Comparison of ENCODE assay signal across 13 mouse cellular contexts in the genomic region with DNA sequence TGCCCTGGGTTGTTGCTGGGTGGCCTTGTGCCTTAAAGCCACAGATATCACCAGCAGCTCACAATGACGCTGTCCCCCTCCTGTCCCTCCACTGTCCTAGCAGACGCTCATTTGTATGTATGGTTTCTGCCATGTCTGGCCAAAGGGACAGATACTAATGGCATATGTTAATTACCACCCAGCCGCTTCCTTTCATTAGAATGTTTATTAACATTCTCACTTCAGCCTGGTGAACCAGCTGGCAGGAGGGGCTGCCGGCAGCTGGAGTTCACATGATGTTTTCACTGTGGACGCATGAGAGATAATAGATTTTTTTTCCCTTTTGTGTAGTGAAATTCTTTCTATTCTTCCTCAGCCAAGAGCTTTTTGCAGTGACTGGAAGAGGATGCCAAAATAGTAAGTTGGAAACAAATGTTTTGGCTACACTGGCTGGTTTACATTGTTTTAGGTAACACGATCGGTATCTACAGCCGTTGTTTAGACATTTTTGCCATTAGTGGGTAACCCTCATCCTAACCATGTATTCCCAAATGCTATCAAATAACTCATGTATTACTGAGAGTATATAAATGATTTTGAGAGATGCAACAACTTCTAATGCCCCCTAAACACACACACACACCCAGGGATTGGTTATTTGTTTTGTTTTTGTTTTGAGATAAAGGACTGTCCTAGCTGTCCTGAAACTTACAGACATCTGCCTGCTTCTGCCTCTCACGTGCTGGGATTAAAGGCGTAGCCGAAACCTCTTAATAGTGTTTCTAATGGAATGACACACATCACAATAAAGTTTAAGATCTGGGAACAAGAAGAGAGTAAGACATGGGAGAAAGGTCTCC.
DNase-seq lines count a peak whose midpoint lies in the region; ATAC-seq lines count a peak whose summit lies in the region.
"Had no signal": no experiment of that assay in that cellular context is flagged by ENCODE, and none has a peak within 500 bp of the region (broad histone marks: within the 10 kb centered on the region; RNA-seq: fewer than 3 reads in every experiment).

No protein-coding gene starts in this region.

- no peak overlapping the region for H3K4me2 ChIP-seq in midbrain, embryonic 13.5 days (replicated peaks)

- DNase-seq in embryo, embryonic 11 days: peak; percentile 61
- no peak for DNase-seq in embryo, embryonic 9.5 days (ENCODE audit: extremely low spot score)
- DNase-seq in Muller cell, postnatal 12 days (ENCODE audit: inconsistent ontology term): peak; percentile 88
- DNase-seq in hindbrain, embryonic 10.5 days (ENCODE audit: low spot score): peak; percentile 45
- no peak for DNase-seq in spleen, postnatal 4 days (ENCODE audit: low spot score in 2 of 2)
- no peak for DNase-seq in adrenal gland, adult 18-20 months (ENCODE audit: low spot score in 2 of 2)
- DNase-seq: cerebellum, postnatal 14 days; gastrocnemius, postnatal 36 days; kidney, adult 11 months; right cerebral cortex, postnatal 25 days; thymus, postnatal 25 days had no signal

- peak overlapping the region; percentile 80 for H3K27ac ChIP-seq in hindbrain, embryonic 10.5 days
- H3K27ac ChIP-seq in midbrain, embryonic 13.5 days: peak overlapping the region; percentile 37

- H3K9me3 ChIP-seq in hindbrain, embryonic 10.5 days: no peaks in the 10 kb centered on the region
- no peaks in the 10 kb centered on the region for H3K9me3 ChIP-seq in midbrain, embryonic 13.5 days

- no peaks in the 10 kb centered on the region for H3K36me3 ChIP-seq in hindbrain, embryonic 10.5 days
- H3K36me3 ChIP-seq in midbrain, embryonic 13.5 days: no peaks in the 10 kb centered on the region

- H3K9ac ChIP-seq in midbrain, embryonic 13.5 days (replicated peaks): no peak overlapping the region

- peaks cover 35% of the 10 kb centered on the region for H3K4me1 ChIP-seq in hindbrain, embryonic 10.5 days (replicated peaks)
- H3K4me1 ChIP-seq in midbrain, embryonic 13.5 days (replicated peaks): peaks cover 18% of the 10 kb centered on the region

- H3K4me3 ChIP-seq in hindbrain, embryonic 10.5 days: 0 out of 2 replicates have a peak overlapping the region, but pooled peaks have one; percentile 1
- no peak overlapping the region for H3K4me3 ChIP-seq in midbrain, embryonic 13.5 days (replicated peaks)

- WGBS in hindbrain, embryonic 10.5 days: 41% methylated on average over 11 of the region's 11 CpGs
- WGBS in midbrain, embryonic 13.5 days: 25% methylated on average over 11 of the region's 11 CpGs

- peak; percentile 93 for ATAC-seq in midbrain, embryonic 13.5 days
- no peak for ATAC-seq in megakaryocyte, adult 5-6 weeks (ENCODE audit: poor library complexity, severe bottlenecking)

- H3K27me3 ChIP-seq in hindbrain, embryonic 10.5 days (ENCODE audit: insufficient read depth, poor library complexity, severe bottlenecking): no peaks in the 10 kb centered on the region
- no peaks in the 10 kb centered on the region for H3K27me3 ChIP-seq in midbrain, embryonic 13.5 days

Comparison
In these comparisons a context has a peak if more than half of its experiments do, and no peak if none do; other contexts are left out.
1. DNase-seq: peak in embryo, embryonic 11 days (single experiment), Muller cell, postnatal 12 days (single experiment) and hindbrain, embryonic 10.5 days (single experiment); none in embryo, embryonic 9.5 days (single experiment), spleen, postnatal 4 days (0 of 2) and adrenal gland, adult 18-20 months (0 of 2).